Mouse (Mus musculus) stomach, embryonic 15.5 days (tissue): ENCODE measurements around the gene Gtf2ird1. TPM values are rescaled to one million over a fixed set of nuclear protein-coding genes. Genes with fewer than 3 reads are reported as not detected.
A peak's percentile ranks its signal among the peaks of the same experiment; 100 is the strongest.

Experiments
- ATAC-seq: fragments of 200-750 bp; cut with Nextera tagmentation; 2 replicates; pipeline ENCODE4 v1.8.0; 2017; ENCODE audit warnings: low read depth, moderate number of reproducible peaks, moderate TSS enrichment; ENCODE audit not compliant: insufficient read depth, low FRiP score
- H3K27ac ChIP-seq: fragments of 300-500 bp; sonication (generic); 2 replicates; pipeline ENCODE4 v1.5.1; 2015; ENCODE audit warnings: mild to moderate bottlenecking, inconsistent platforms
- H3K27me3 ChIP-seq: fragments of 300-500 bp; sonication (generic); replicated peaks from 2 replicates; pipeline ENCODE4 v1.6.1; 2015; ENCODE audit warnings: inconsistent platforms
- H3K36me3 ChIP-seq: fragments of 300-500 bp; sonication (generic); 2 replicates; pipeline ENCODE4 v1.6.1; 2015; ENCODE audit warnings: inconsistent platforms
- H3K4me1 ChIP-seq: fragments of 300-500 bp; sonication (generic); 2 replicates; pipeline ENCODE4 v1.6.1; 2015; ENCODE audit warnings: inconsistent platforms
- H3K4me2 ChIP-seq: fragments of 300-500 bp; sonication (generic); 2 replicates; pipeline ENCODE4 v1.6.1; 2015; ENCODE audit warnings: mild to moderate bottlenecking, inconsistent platforms
- H3K4me3 ChIP-seq: fragments of 300-500 bp; sonication (generic); replicated peaks from 2 replicates; pipeline ENCODE4 v1.5.1; 2015; ENCODE audit warnings: inconsistent platforms
- H3K9ac ChIP-seq: fragments of 300-500 bp; sonication (generic); 2 replicates; pipeline ENCODE4 v1.6.1; 2015; ENCODE audit warnings: inconsistent platforms
- H3K9me3 ChIP-seq: fragments of 300-500 bp; sonication (generic); 2 replicates; pipeline ENCODE4 v1.6.1; 2016; ENCODE audit warnings: inconsistent platforms
- WGBS: fragments of 180-500 bp; shearing (Covaris S2); methylation state at CpG from one replicate; pipeline ENCODE4 v1.1.7; 2015; 5-methylcytosine and 5-hydroxymethylcytosine counted together
- polyA plus RNA-seq: library from polyadenylated mRNA; unstranded; fragments of >200 nt; fragmentation: Nextera tagmentation; extraction: Ambion mirVana; gene quantifications from 2 replicates; pipeline ENCODE4 v1.2.1, GENCODE M21; 2015

Gtf2ird1 gene
- 83.6 and 90.8 TPM in 2 replicates for polyA plus RNA-seq

- H3K27me3 ChIP-seq, result no peaks in the 10 kb centered on the region
- ATAC-seq, result peak; percentile 81
- H3K27ac ChIP-seq, result peak within 1 kb of the TSS; percentile 87
- peak within 1 kb of the TSS; percentile 71 for H3K9ac ChIP-seq
- peaks cover 6% of the 10 kb centered on the region for H3K36me3 ChIP-seq
- WGBS, result under 1% methylated on average over 44 of the region's 44 CpGs
- H3K9me3 ChIP-seq, result no peaks in the 10 kb centered on the region
- H3K4me3 ChIP-seq, result peak within 1 kb of the TSS; percentile 74
- H3K4me1 ChIP-seq, result peaks cover 17% of the 10 kb centered on the region
- peak within 1 kb of the TSS; percentile 72 for H3K4me2 ChIP-seq
These were observed at the start of gene Gtf2ird1 for GRCm38 (mm10) chr5:134456503-134456962. Gene Gtf2ird1, minus strand, starts transcription at chr5:134456716.

DNA sequence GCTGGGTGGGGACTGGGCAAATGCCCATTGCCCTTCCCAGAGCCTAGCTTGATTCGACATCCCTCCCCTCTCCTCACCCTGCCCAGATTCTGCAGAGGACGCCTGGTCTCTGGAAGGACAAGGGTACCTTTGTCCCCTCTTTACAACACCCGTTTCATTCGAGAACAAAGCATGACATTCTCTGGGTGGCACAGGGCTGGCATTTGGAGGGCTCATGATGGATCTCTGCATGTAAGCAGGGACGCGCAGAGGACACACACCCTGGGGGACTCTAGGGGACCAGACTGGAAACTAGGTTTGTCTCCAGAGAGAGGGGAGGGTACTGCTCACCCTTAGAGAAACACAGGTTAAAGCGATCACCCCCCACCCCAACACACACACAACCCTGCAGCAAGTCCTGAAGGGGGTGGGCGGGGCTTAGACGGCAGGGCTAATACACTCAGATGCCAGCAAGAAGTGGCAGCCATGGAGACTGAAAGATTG, 49.3 kb upstream of the Gtf2ird1 start:
- no peaks in the 10 kb centered on the region for H3K9me3 ChIP-seq
- H3K27ac ChIP-seq, result no peak overlapping the region
- H3K4me3 ChIP-seq, result no peak overlapping the region
- peak; percentile 21; the same call in 1 of the 2 replicates for ATAC-seq
- no peaks in the 10 kb centered on the region for H3K4me1 ChIP-seq
- no peak overlapping the region for H3K9ac ChIP-seq
- H3K4me2 ChIP-seq, result no peak overlapping the region
- H3K36me3 ChIP-seq, result peaks cover 23% of the 10 kb centered on the region
- 77% methylated on average over 9 of the region's 9 CpGs for WGBS
- no peaks in the 10 kb centered on the region for H3K27me3 ChIP-seq

GRCm38 (mm10) chr5:134502591-134502990, 46.1 kb upstream of the Gtf2ird1 start:
- no peak for ATAC-seq
- WGBS, result 94% methylated on average over 18 of the region's 18 CpGs
- H3K27me3 ChIP-seq, result no peaks in the 10 kb centered on the region

GRCm38 (mm10) chr5:134501453-134501852, 44.9 kb upstream of the Gtf2ird1 start:
- no peaks in the 10 kb centered on the region for H3K9me3 ChIP-seq
- no peak overlapping the region for H3K9ac ChIP-seq
- peaks cover 21% of the 10 kb centered on the region for H3K36me3 ChIP-seq
- H3K4me2 ChIP-seq, result no peak overlapping the region
- ATAC-seq, result no peak
- no peak overlapping the region for H3K27ac ChIP-seq
- H3K4me3 ChIP-seq, result no peak overlapping the region
- H3K4me1 ChIP-seq, result no peaks in the 10 kb centered on the region
- 89% methylated on average over 9 of the region's 9 CpGs for WGBS
- H3K27me3 ChIP-seq, result no peaks in the 10 kb centered on the region

More at GRCm38 (mm10) chr5:134502591-134502990, 46.1 kb upstream of the Gtf2ird1 start:
- Histone ChIP-seq H3K4me3 (no peak overlapping the region), H3K9me3 (no peaks in the 10 kb centered on the region), H3K4me2 (no peak overlapping the region), H3K4me1 (no peaks in the 10 kb centered on the region), H3K36me3 (peaks cover 20% of the 10 kb centered on the region), H3K9ac (no peak overlapping the region), H3K27ac (no peak overlapping the region)

- no peak for ATAC-seq
These were observed 44.2 kb upstream of the Gtf2ird1 start for GRCm38 (mm10) chr5:134500681-134501080.

DNA sequence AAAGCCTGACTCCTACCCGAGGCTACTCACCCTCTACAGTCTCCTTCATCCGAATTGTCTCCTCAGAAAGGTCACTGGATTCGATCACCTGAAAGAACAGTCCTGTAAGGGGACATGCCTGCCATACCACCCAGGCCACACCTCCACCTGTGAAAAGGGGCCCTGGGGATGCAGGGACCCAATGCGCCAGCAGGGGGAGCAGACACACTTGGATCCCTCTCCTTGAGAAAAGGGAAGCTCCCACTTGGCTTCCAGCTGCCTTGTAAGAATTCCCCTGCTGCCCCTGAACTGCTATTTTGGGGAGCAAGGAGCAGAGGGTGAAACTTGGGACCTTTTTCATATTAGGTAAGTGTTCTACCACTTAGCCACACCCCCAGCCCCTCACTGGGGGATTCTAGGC, 43.5 kb upstream of the Gtf2ird1 start:
- WGBS, result 72% methylated on average over 4 of the region's 4 CpGs
- no peaks in the 10 kb centered on the region for H3K4me1 ChIP-seq
- H3K36me3 ChIP-seq, result peaks cover 21% of the 10 kb centered on the region
- H3K27me3 ChIP-seq, result no peaks in the 10 kb centered on the region
- no peaks in the 10 kb centered on the region for H3K9me3 ChIP-seq
- H3K9ac ChIP-seq, result no peak overlapping the region
- H3K4me2 ChIP-seq, result no peak overlapping the region
- H3K27ac ChIP-seq, result no peak overlapping the region
- no peak for ATAC-seq
- H3K4me3 ChIP-seq, result no peak overlapping the region

More at GRCm38 (mm10) chr5:134500681-134501080, 44.2 kb upstream of the Gtf2ird1 start:
- Histone ChIP-seq H3K36me3 (peaks cover 21% of the 10 kb centered on the region), H3K9ac (no peak overlapping the region), H3K4me2 (no peak overlapping the region), H3K27ac (no peak overlapping the region), H3K27me3 (no peaks in the 10 kb centered on the region), H3K9me3 (no peaks in the 10 kb centered on the region), H3K4me3 (no peak overlapping the region), H3K4me1 (no peaks in the 10 kb centered on the region)
- 88% methylated on average over 3 of the region's 3 CpGs for WGBS

GRCm38 (mm10) chr5:134497026-134497425, 40.5 kb upstream of the Gtf2ird1 start:
- H3K27ac ChIP-seq, result no peak overlapping the region
- no peaks in the 10 kb centered on the region for H3K4me1 ChIP-seq
- 91% methylated on average over 5 of the region's 5 CpGs for WGBS
- no peak overlapping the region for H3K9ac ChIP-seq
- H3K27me3 ChIP-seq, result no peaks in the 10 kb centered on the region
- no peak for ATAC-seq
- H3K4me3 ChIP-seq, result no peak overlapping the region
- peaks cover 16% of the 10 kb centered on the region; the same call in 1 of the 2 replicates for H3K36me3 ChIP-seq
- no peak overlapping the region for H3K4me2 ChIP-seq
- H3K9me3 ChIP-seq, result no peaks in the 10 kb centered on the region

DNA sequence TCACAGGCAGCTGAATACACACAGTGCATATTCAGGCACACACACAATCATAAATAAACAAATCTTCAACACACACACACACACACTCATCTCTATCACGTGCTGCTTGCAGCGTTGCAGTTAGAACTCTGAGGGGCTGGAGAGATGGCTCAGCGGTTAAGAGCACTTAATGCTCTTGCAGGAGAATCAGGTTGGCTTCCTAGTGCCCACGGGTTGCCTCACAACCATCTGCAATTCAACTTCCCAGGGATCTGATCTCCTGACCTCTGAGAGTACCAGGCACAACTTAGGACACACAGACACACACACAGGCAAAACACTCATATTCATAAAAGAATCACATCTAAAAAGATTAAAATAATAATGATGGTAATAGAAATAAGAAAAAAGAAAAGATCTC, 39.3 kb upstream of the Gtf2ird1 start:
- 69% methylated on average over 4 of the region's 4 CpGs for WGBS
- peaks cover 18% of the 10 kb centered on the region for H3K36me3 ChIP-seq

GRCm38 (mm10) chr5:134494142-134494541, 37.6 kb upstream of the Gtf2ird1 start:
- Histone ChIP-seq H3K4me2 (no peak overlapping the region), H3K9me3 (no peaks in the 10 kb centered on the region), H3K9ac (no peak overlapping the region), H3K4me3 (no peak overlapping the region), H3K27me3 (no peaks in the 10 kb centered on the region), H3K36me3 (peaks cover 18% of the 10 kb centered on the region), H3K4me1 (no peaks in the 10 kb centered on the region), H3K27ac (no peak overlapping the region)
- peak; percentile 54; the same call in 1 of the 2 replicates for ATAC-seq
- 63% methylated on average over 11 of the region's 11 CpGs for whole genome bisulfite sequencing

More for the DNA sequence above, 39.3 kb upstream of the Gtf2ird1 start:
- H3K4me1 ChIP-seq, result no peaks in the 10 kb centered on the region
- H3K4me3 ChIP-seq, result no peak overlapping the region
- H3K9me3 ChIP-seq, result no peaks in the 10 kb centered on the region
- H3K27me3 ChIP-seq, result no peaks in the 10 kb centered on the region
- no peak for ATAC-seq
- H3K27ac ChIP-seq, result no peak overlapping the region
- H3K4me2 ChIP-seq, result no peak overlapping the region
- no peak overlapping the region for H3K9ac ChIP-seq

DNA sequence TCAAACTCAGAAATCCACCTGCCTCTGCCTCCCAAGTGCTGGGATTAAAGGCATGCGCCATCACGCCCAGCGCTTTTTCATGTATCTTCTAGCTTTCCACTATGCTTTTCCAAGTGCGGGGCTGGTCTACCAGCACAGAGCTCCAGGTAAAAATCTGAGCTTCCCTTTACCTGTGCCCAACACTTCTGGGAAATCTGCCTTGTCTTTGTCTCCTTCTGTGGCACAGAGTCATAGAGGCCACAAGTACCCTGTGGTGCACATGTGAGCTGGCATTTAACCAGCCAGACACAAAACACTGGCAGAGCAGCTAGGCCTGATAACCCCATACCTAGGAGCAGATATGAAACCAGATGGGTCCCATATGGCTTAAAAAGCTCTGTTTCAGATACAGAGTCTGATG, 36.4 kb upstream of the Gtf2ird1 start:
- H3K4me2 ChIP-seq, result no peak overlapping the region
- H3K36me3 ChIP-seq, result peaks cover 18% of the 10 kb centered on the region
- H3K27ac ChIP-seq, result no peak overlapping the region
- no peak overlapping the region for H3K4me3 ChIP-seq
- H3K4me1 ChIP-seq, result no peaks in the 10 kb centered on the region
- no peak overlapping the region for H3K9ac ChIP-seq
- 98% methylated on average over 4 of the region's 4 CpGs for WGBS
- H3K9me3 ChIP-seq, result no peaks in the 10 kb centered on the region
- H3K27me3 ChIP-seq, result no peaks in the 10 kb centered on the region
- no peak for ATAC-seq

- no peak overlapping the region for H3K4me3 ChIP-seq
- H3K36me3 ChIP-seq, result peaks cover 13% of the 10 kb centered on the region
- no peak overlapping the region for H3K9ac ChIP-seq
- H3K27me3 ChIP-seq, result no peaks in the 10 kb centered on the region
- H3K4me1 ChIP-seq, result no peaks in the 10 kb centered on the region
- peak overlapping the region; percentile 38 for H3K27ac ChIP-seq
- H3K9me3 ChIP-seq, result no peaks in the 10 kb centered on the region
- H3K4me2 ChIP-seq, result no peak overlapping the region
- 26% methylated on average over 18 of the region's 18 CpGs for WGBS
- ATAC-seq, result peak; percentile 59
These were observed 35.3 kb upstream of the Gtf2ird1 start for GRCm38 (mm10) chr5:134491712-134492417.

- Histone ChIP-seq H3K9me3 (no peaks in the 10 kb centered on the region), H3K36me3 (peaks cover 13% of the 10 kb centered on the region), H3K27ac (0 out of 2 replicates have a peak overlapping the region, but pooled peaks have one; percentile 38), H3K4me2 (no peak overlapping the region), H3K4me1 (no peaks in the 10 kb centered on the region), H3K27me3 (no peaks in the 10 kb centered on the region), H3K9ac (no peak overlapping the region), H3K4me3 (no peak overlapping the region)
- 77% methylated on average over 2 of the region's 2 CpGs for WGBS
- no peak for ATAC-seq
These were observed 34.7 kb upstream of the Gtf2ird1 start for GRCm38 (mm10) chr5:134491206-134491605.
